Mouse (Mus musculus): ENCODE results near the gene Itga3.

The Itga3 gene

DNA sequence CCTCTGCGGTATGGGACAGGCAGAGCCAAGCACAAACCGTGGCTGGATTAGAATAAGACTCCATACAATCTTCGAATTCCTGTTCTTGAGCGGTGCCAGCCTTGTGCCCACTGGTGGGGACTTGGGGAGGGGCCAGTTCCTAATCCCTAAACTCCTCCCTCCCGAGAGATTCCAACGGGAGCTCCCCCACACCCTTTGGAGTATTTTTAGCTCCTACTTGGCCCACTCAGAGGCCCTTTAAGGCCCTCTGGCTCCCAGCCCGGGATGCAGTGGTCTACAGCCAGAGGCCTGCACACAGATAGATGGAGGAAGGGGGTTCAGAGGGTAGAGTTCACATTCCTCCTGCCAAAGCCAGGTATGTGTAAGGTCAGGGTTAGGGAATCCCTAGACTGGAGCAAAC is 5.3 kb downstream of the Itga3 start:
- Histone ChIP-seq H3K36me3 (ENCODE audit: insufficient read depth, low read length) (no peaks in the 10 kb centered on the region), H3K27me3 (ENCODE audit: insufficient read depth, low read length) (peaks cover 47% of the 10 kb centered on the region), H3K4me1 (replicated peaks; ENCODE audit: low read depth, low read length) (peaks cover 67% of the 10 kb centered on the region), H3K9me3 (ENCODE audit: low read length) (no peaks in the 10 kb centered on the region), H3K4me3 (replicated peaks; ENCODE audit: low read length) (no peak overlapping the region)
- TF ChIP-seq NANOG (IDR thresholded peaks at IDR 0.05; ENCODE audit: borderline replicate concordance, low read length) (no peak), POU5F1 (IDR thresholded peaks at IDR 0.05; ENCODE audit: borderline replicate concordance, low read length) (no peak), CTCF (conservative IDR thresholded peaks at IDR 0.05; ENCODE audit: low read length) (no peak)

DNA sequence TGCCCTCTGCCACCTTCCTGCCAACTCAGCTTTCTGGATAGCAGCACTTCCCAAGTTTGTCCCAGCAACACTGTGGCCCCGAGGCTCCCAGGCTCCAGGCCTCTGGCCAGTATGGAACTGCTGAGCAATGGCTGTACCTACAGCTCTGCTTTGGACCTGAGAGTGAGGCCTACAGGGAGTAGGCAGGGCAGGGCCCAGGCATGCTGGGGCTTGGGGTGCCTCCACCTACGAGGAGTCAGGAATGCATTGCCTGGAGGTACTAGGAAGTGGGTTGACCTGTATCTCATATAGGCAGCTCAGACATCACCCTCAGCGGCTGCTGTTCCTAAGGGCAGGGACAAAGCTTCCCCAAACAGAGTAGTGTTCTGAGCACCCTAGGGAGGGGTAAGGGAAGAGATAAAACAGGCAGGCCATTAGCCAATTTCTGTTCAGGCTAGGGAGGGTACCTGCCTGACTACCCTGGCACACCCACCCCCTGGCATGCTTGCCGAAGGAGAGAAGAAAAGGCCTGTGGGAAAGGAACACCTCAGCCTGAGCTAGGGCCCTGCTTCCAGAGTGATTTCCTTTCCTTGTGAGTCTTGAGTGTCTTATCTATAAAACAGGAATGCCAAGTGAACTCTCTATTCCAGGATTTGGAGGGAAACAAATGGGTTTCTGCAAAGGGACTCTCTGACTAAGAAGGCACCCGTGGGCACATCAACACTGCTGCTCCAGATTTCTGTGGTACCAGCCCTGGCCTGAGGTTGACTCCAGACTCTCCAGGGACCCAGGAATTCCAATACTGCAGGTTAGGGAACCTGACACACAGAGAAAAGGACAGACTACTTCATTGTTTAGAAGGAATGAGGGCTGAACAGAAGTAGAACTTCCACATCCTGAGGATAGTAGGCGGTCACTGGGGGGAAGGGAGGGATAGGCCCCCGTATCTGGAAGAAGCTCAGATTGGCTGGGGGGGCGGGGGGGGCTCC is 6.2 kb downstream of the Itga3 start:
- Histone ChIP-seq H3K9me3 (ENCODE audit: low read length) (no peaks in the 10 kb centered on the region), H3K4me1 (replicated peaks; ENCODE audit: low read depth, low read length) (peaks cover 67% of the 10 kb centered on the region), H3K4me3 (replicated peaks; ENCODE audit: low read length) (0 out of 2 replicates have a peak overlapping the region, but pooled peaks have one; percentile 10), H3K36me3 (ENCODE audit: insufficient read depth, low read length) (peaks cover 4% of the 10 kb centered on the region), H3K27me3 (ENCODE audit: insufficient read depth, low read length) (peaks cover 39% of the 10 kb centered on the region)
- TF ChIP-seq NANOG (IDR thresholded peaks at IDR 0.05; ENCODE audit: borderline replicate concordance, low read length) (no peak), CTCF (conservative IDR thresholded peaks at IDR 0.05; ENCODE audit: low read length) (no peak), POU5F1 (IDR thresholded peaks at IDR 0.05; ENCODE audit: borderline replicate concordance, low read length) (no peak)

DNA sequence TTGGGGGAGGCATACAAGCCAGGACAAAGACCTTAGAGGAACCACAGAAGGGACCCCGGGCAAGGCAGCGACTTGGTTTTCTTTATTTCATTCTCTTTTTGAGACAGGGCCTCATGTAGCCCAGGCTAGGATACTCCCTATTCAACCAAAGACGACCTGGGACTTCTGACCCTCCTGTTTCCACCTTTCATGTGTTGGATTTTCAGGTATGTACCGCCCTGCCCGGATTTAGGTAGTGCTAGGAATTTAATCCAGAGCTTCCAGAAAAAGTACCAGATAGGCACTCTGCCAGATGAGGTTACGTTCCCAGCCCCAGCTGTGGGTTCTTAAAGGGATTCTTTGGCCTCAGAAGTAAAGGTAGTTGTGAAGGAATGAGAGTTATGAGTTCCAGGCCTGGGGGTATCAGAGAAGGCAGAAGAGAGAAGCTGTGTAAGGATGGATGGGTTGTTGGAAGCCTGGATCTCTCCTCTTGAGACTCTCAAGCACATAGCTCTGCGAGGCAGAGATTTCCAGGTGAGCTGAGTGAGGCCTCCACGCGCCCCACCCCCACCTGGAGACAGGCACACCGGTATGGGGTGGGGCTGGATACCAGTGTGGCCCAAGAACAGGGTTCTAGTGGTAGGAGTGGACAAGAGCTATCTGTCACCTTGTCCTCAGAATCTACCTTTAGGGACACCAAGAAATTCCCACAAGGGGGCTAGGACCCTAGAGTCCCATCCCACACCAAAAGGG is 7.2 kb downstream of the Itga3 start:
- H3K27me3 ChIP-seq (ENCODE audit: insufficient read depth, low read length): peaks cover 28% of the 10 kb centered on the region
- TF ChIP-seq CTCF (conservative IDR thresholded peaks at IDR 0.05; ENCODE audit: low read length): no peak
- no peak for TF ChIP-seq NANOG (IDR thresholded peaks at IDR 0.05; ENCODE audit: borderline replicate concordance, low read length)
- no peak for TF ChIP-seq POU5F1 (IDR thresholded peaks at IDR 0.05; ENCODE audit: borderline replicate concordance, low read length)
- H3K9me3 ChIP-seq (ENCODE audit: low read length): no peaks in the 10 kb centered on the region
- peaks cover 8% of the 10 kb centered on the region for H3K36me3 ChIP-seq (ENCODE audit: insufficient read depth, low read length)
- H3K4me3 ChIP-seq (replicated peaks; ENCODE audit: low read length): no peak overlapping the region
- H3K4me1 ChIP-seq (replicated peaks; ENCODE audit: low read depth, low read length): peaks cover 56% of the 10 kb centered on the region

DNA sequence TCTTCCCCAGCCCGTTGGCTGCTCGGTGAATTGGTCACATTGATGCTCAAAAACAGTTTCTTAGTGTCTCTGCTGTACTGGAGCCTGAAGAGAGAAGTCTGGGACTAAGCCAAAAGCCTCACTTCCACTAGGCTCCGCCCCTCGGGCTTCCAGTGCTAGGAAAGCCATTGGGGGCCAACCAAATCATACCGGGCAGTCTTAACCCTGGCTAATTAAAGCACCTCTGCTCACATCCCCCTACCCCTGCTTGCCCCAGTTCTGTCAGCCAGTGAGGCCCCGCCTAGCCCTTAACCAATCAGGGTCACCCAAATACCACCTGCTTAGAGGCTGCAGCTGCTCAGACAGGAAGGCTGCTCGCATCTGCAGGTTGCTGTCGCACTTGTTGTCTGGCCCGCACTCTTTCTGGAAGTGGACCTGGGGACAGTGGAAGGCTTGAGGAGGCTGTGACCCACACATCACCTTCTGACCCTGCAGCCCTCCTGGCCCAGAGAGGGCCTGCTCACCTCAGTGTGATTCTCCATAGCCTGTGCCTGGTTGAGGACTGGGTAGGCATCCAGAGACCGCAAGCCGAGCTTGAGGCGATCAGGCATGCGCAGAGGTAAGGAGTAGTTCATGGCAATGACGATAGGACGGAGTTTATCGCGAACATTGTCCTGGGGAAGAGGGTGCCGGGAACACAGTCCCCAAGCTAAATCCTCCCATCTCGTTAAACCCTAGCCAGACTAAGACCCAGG is 19.7 kb downstream of the Itga3 start:
- peaks cover 8% of the 10 kb centered on the region for H3K27me3 ChIP-seq (ENCODE audit: insufficient read depth, low read length)
- H3K4me3 ChIP-seq (replicated peaks; ENCODE audit: low read length): peak overlapping the region; percentile 69
- TF ChIP-seq NANOG (IDR thresholded peaks at IDR 0.05; ENCODE audit: borderline replicate concordance, low read length) (no peak), CTCF (conservative IDR thresholded peaks at IDR 0.05; ENCODE audit: low read length) (no peak), POU5F1 (IDR thresholded peaks at IDR 0.05; ENCODE audit: borderline replicate concordance, low read length) (no peak)
- peaks cover 39% of the 10 kb centered on the region for H3K4me1 ChIP-seq (replicated peaks; ENCODE audit: low read depth, low read length)
- peaks cover 65% of the 10 kb centered on the region for H3K36me3 ChIP-seq (ENCODE audit: insufficient read depth, low read length)
- no peaks in the 10 kb centered on the region for H3K9me3 ChIP-seq (ENCODE audit: low read length)

DNA sequence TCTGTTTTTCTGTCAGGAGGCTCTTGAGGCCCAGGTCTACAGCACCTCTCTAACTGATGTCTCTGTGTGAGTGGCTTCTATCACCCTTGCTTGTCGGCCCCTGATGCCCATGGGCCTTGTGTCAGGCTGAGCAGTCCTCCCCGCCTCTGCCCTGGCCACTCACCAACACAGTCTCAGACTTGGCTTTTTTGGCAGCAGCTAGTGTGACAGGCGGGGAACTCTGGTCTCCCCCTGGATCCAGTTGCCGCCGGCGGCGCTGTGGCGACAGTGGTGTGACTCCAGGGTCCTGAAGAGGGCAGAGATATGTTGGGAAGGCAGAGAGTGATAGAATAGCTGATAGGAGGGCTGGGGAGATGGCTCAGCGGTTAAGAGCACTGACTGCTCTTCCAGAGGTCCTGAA is 23.5 kb downstream of the Itga3 start:
- peaks cover 55% of the 10 kb centered on the region for H3K36me3 ChIP-seq (ENCODE audit: insufficient read depth, low read length)
- H3K4me3 ChIP-seq (replicated peaks; ENCODE audit: low read length): 0 out of 2 replicates have a peak overlapping the region, but pooled peaks have one; percentile 1
- no peak for TF ChIP-seq NANOG (IDR thresholded peaks at IDR 0.05; ENCODE audit: borderline replicate concordance, low read length)
- no peak for TF ChIP-seq POU5F1 (IDR thresholded peaks at IDR 0.05; ENCODE audit: borderline replicate concordance, low read length)
- TF ChIP-seq CTCF (conservative IDR thresholded peaks at IDR 0.05; ENCODE audit: low read length): no peak
- peaks cover 4% of the 10 kb centered on the region for H3K27me3 ChIP-seq (ENCODE audit: insufficient read depth, low read length)
- H3K4me1 ChIP-seq (replicated peaks; ENCODE audit: low read depth, low read length): peaks cover 26% of the 10 kb centered on the region
- no peaks in the 10 kb centered on the region for H3K9me3 ChIP-seq (ENCODE audit: low read length)

DNA sequence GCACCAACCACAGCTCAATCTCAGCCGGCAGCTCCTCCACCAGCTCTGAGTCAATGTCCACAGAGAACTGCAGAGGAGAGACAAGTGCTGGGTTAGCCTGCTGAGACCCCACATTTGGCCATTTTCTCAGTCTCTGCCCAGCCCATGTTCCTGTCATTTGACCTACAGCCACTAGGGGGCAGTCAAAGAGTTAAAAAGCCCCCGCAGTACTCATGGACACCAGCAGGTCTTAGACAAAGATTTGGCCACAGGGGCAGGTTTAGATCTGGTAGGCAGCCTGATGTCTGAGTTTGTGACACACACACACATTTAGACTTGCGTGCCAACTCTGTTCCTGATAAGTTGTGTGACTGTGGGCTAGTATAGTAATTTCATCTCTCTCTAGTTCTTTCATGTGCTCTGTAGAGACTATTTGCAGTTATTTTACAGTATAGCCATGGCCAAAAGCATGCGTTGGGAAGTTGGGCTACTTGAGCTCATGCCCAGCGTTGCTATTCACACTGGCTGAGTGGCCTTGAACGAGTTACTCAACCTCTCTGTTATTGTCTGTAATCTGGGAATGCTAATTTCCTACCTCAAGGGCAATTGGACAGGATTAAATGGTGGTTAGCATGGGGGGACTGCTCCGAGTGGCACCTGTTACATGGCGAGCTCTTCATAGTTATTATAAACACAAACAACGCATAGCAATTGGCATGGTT is 29.5 kb downstream of the Itga3 start:
- no peaks in the 10 kb centered on the region for H3K27me3 ChIP-seq (ENCODE audit: insufficient read depth, low read length)
- H3K36me3 ChIP-seq (ENCODE audit: insufficient read depth, low read length): peaks cover 22% of the 10 kb centered on the region
- no peak overlapping the region for H3K4me3 ChIP-seq (replicated peaks; ENCODE audit: low read length)
- TF ChIP-seq CTCF (conservative IDR thresholded peaks at IDR 0.05; ENCODE audit: low read length) (peak; percentile 93), POU5F1 (IDR thresholded peaks at IDR 0.05; ENCODE audit: borderline replicate concordance, low read length) (no peak)
- peaks cover 51% of the 10 kb centered on the region for H3K4me1 ChIP-seq (replicated peaks; ENCODE audit: low read depth, low read length)
- H3K9me3 ChIP-seq (ENCODE audit: low read length): no peaks in the 10 kb centered on the region

DNA sequence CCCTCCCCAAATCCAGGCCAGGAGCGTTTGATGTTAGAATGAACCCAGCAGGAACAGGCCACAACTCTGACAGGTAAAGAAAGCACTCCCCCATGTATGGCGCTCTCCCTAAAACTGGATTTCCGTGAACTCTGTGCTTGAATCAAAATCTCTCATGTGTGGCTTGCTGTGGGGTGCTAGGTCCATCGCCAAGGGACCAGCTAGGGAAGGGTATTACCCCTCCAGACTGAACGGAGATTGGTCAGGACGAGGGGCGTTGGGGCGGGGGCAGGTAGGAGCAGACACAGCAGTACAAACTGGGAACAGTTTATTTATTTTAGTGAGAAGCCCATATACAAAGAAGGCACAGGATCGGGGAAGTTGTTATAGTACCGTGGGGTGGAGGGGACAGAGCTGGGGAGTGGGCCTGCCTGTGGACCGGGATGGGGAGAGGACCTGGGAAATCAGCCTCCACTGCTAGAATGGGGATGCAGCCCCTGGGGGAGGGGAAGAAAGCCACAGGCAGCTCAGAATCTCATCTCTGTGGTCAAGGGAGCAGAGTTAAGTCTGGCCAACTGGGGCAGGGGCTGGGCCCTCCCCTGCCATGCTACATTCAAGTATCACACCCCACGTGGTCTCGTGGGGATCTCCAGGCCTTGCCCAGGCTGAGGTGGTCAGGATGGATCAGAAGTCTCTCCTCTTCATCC is 32.3 kb downstream of the Itga3 start:
- Histone ChIP-seq H3K36me3 (ENCODE audit: insufficient read depth, low read length) (peaks cover 4% of the 10 kb centered on the region; the same call in 1 of the 2 replicates), H3K4me3 (replicated peaks; ENCODE audit: low read length) (0 out of 2 replicates have a peak overlapping the region, but pooled peaks have one; percentile 7), H3K4me1 (replicated peaks; ENCODE audit: low read depth, low read length) (peaks cover 68% of the 10 kb centered on the region), H3K27me3 (ENCODE audit: insufficient read depth, low read length) (peaks cover 5% of the 10 kb centered on the region; the same call in 1 of the 2 replicates), H3K9me3 (ENCODE audit: low read length) (no peaks in the 10 kb centered on the region)
- TF ChIP-seq POU5F1 (IDR thresholded peaks at IDR 0.05; ENCODE audit: borderline replicate concordance, low read length): no peak
- no peak for TF ChIP-seq NANOG (IDR thresholded peaks at IDR 0.05; ENCODE audit: borderline replicate concordance, low read length)
- TF ChIP-seq CTCF (conservative IDR thresholded peaks at IDR 0.05; ENCODE audit: low read length): no peak

Data from E14TG2a.4 (cell line).